Mouse (Mus musculus) bone marrow macrophage, adult 2 months (primary cell): ENCODE measurements around the gene Ntrk1.

Source experiments
- CTCF ChIP-seq: IDR thresholded peaks from 2 replicates; pipeline ENCODE4 v1.5.1; 2012; ENCODE audit warnings: low read depth, mild to moderate bottlenecking, low read length, moderate library complexity
- POLR2A ChIP-seq: IDR thresholded peaks from 2 replicates; pipeline ENCODE4 v1.6.1; 2012; ENCODE audit warnings: mild to moderate bottlenecking, low read depth, low read length, borderline replicate concordance

GRCm38 (mm10) chr3:87812413-87812812 lies 17.5 kb upstream of the Ntrk1 start:
- TF ChIP-seq POLR2A, result no peak
- no peak for TF ChIP-seq CTCF
